ENCODE assay signal across 19 mouse cellular contexts in genomic region chr7:67437216-67438006, GRCm38 (mm10).
DNase-seq lines count a peak whose midpoint lies in the region; ATAC-seq lines count a peak whose summit lies in the region.
"Had no signal": no experiment of that assay in that cellular context is flagged by ENCODE, and none has a peak within 500 bp of the region (broad histone marks: within the 10 kb centered on the region; RNA-seq: fewer than 3 reads in every experiment).

No protein-coding gene starts in this region.

- H3K36me3 ChIP-seq in heart, embryonic 10.5 days = no peaks in the 10 kb centered on the region
- no peaks in the 10 kb centered on the region for H3K36me3 ChIP-seq in midbrain, embryonic 11.5 days (ENCODE audit: control insufficient read depth, insufficient read depth, low read length)
- no peaks in the 10 kb centered on the region for H3K36me3 ChIP-seq in midbrain, embryonic 16.5 days (ENCODE audit: control insufficient read depth, insufficient read depth, low read length)
- H3K36me3 ChIP-seq: embryonic facial prominence, embryonic 13.5 days; hindbrain, embryonic 15.5 days had no signal

- H3K9ac ChIP-seq in midbrain, embryonic 11.5 days (ENCODE audit: low read length) = no peak overlapping the region
- H3K9ac ChIP-seq in midbrain, embryonic 16.5 days (ENCODE audit: low read depth, low read length) = no peak overlapping the region
- H3K9ac ChIP-seq: embryonic facial prominence, embryonic 13.5 days; hindbrain, embryonic 15.5 days; lung, embryonic 14.5 days had no signal

- peak overlapping the region; percentile 80 for H3K27ac ChIP-seq in heart, embryonic 10.5 days
- H3K27ac ChIP-seq in midbrain, embryonic 11.5 days (ENCODE audit: low read depth, low read length) = no peak overlapping the region
- H3K27ac ChIP-seq in midbrain, embryonic 16.5 days (ENCODE audit: low read length) = no peak overlapping the region
- H3K27ac ChIP-seq: embryonic facial prominence, embryonic 13.5 days; heart, adult 2 months; hindbrain, embryonic 15.5 days had no signal

- DNase-seq in heart, embryonic 10.5 days (ENCODE audit: low spot score) = no peak
- DNase-seq in heart, postnatal 25 days (ENCODE audit: low spot score) = no peak
- peak; percentile 25 for DNase-seq in kidney, adult 18-20 months
- no peak for DNase-seq in kidney, postnatal 10 days
- DNase-seq in midbrain, embryonic 11.5 days (ENCODE audit: low spot score, missing footprints) = peak; percentile 47
- no peak for DNase-seq in layer of hippocampus, postnatal 14 days (ENCODE audit: low spot score in 2 of 2)
- DNase-seq in thymus, postnatal 14 days = no peak
- DNase-seq: adrenal gland, adult 8-10 months; B cell, adult 2 months; cerebellum, adult 11 months; cerebellum, postnatal 25 days; heart, adult 2 months; liver; lung, embryonic 14.5 days; thymus, adult 2 months had no signal

- intact Hi-C loops in heart, postnatal 25 days (cut with DNase I) = no loop called here

- 38% methylated on average over 8 of the region's 8 CpGs for WGBS in heart, embryonic 10.5 days
- WGBS in midbrain, embryonic 11.5 days = 76% methylated on average over 8 of the region's 8 CpGs
- 87% methylated on average over 8 of the region's 8 CpGs for WGBS in midbrain, embryonic 16.5 days

- no peaks in the 10 kb centered on the region for H3K27me3 ChIP-seq in heart, embryonic 10.5 days (ENCODE audit: insufficient read depth, poor library complexity, severe bottlenecking)
- H3K27me3 ChIP-seq in midbrain, embryonic 11.5 days (ENCODE audit: control insufficient read depth, insufficient read depth, low read length) = no peaks in the 10 kb centered on the region
- H3K27me3 ChIP-seq in midbrain, embryonic 16.5 days (ENCODE audit: control insufficient read depth, insufficient read depth, low read depth, low read length) = no peaks in the 10 kb centered on the region
- H3K27me3 ChIP-seq: embryonic facial prominence, embryonic 13.5 days had no signal

- no peaks in the 10 kb centered on the region for H3K9me3 ChIP-seq in heart, embryonic 10.5 days
- H3K9me3 ChIP-seq in midbrain, embryonic 11.5 days (ENCODE audit: control insufficient read depth, low read length) = no peaks in the 10 kb centered on the region
- H3K9me3 ChIP-seq in midbrain, embryonic 16.5 days (replicated peaks; ENCODE audit: control insufficient read depth, low read length, poor library complexity, severe bottlenecking) = no peaks in the 10 kb centered on the region
- H3K9me3 ChIP-seq: embryonic facial prominence, embryonic 13.5 days; hindbrain, embryonic 15.5 days had no signal

- ATAC-seq in midbrain, embryonic 11.5 days (ENCODE audit: low FRiP score) = no peak
- ATAC-seq in midbrain, embryonic 16.5 days = no peak

- H3K4me2 ChIP-seq in midbrain, embryonic 11.5 days = no peak overlapping the region
- no peak overlapping the region for H3K4me2 ChIP-seq in midbrain, embryonic 16.5 days (ENCODE audit: low read length)
- H3K4me2 ChIP-seq: embryonic facial prominence, embryonic 13.5 days; hindbrain, embryonic 15.5 days; lung, embryonic 14.5 days had no signal

- H3K4me1 ChIP-seq in heart, embryonic 10.5 days = peaks cover 29% of the 10 kb centered on the region
- H3K4me1 ChIP-seq in midbrain, embryonic 11.5 days (ENCODE audit: control insufficient read depth, insufficient read depth, low read length) = no peaks in the 10 kb centered on the region
- peaks cover 3% of the 10 kb centered on the region; the same call in 1 of the 2 replicates for H3K4me1 ChIP-seq in midbrain, embryonic 16.5 days (ENCODE audit: control insufficient read depth, insufficient read depth, low read length)

- H3K4me3 ChIP-seq in heart, embryonic 10.5 days = no peak overlapping the region
- H3K4me3 ChIP-seq in midbrain, embryonic 11.5 days (ENCODE audit: low read depth, low read length) = no peak overlapping the region
- no peak overlapping the region for H3K4me3 ChIP-seq in midbrain, embryonic 16.5 days (ENCODE audit: low read depth, low read length)
- H3K4me3 ChIP-seq: embryonic facial prominence, embryonic 13.5 days; heart, adult 2 months; hindbrain, embryonic 15.5 days; megakaryocyte, embryonic 14.5 days had no signal

Comparison
In these comparisons a context has a peak if more than half of its experiments do, and no peak if none do; other contexts are left out.
1. DNase-seq: peak in kidney, adult 18-20 months (single experiment) and midbrain, embryonic 11.5 days (single experiment); none in heart, embryonic 10.5 days (single experiment), heart, postnatal 25 days (single experiment), kidney, postnatal 10 days (single experiment), layer of hippocampus, postnatal 14 days (0 of 2) and thymus, postnatal 14 days (single experiment).